Mouse (Mus musculus) heart, embryonic 14.5 days (tissue): ENCODE results near the gene Mgat4a. TPM values are rescaled to one million over a fixed set of nuclear protein-coding genes. Genes with fewer than 3 reads are reported as not detected.

Source experiments
- polyA plus RNA-seq: library from polyadenylated mRNA; unstranded; fragments of >200 nt; fragmentation: Nextera tagmentation; extraction: Ambion mirVana; gene quantifications from 2 replicates; pipeline ENCODE4 v1.2.1, GENCODE M21; 2014

The Mgat4a gene
- polyA plus RNA-seq, 1 experiment from 2014 or later = 5.8 TPM

Other genes starting within 250 kb of the Mgat4a start
- 13.7 and 15.5 TPM in 2 replicates for gene Inpp4a, start 241.2 kb downstream of the Mgat4a start, polyA plus RNA-seq
- 72.0 and 78.3 TPM in 2 replicates for gene Coa5, start 110.9 kb downstream of the Mgat4a start, polyA plus RNA-seq
- gene Unc50, start 110.9 kb downstream of the Mgat4a start, polyA plus RNA-seq = 83.8 and 91.0 TPM in 2 replicates
- 5.1 and 5.3 TPM in 2 replicates for gene 2010300C02Rik, start 179.1 kb upstream of the Mgat4a start, polyA plus RNA-seq